Mouse (Mus musculus) testis, postnatal 14 days (tissue): Measurements from ENCODE around the gene Dars2.
A peak's percentile ranks its signal among the peaks of the same experiment; 100 is the strongest.

Source experiments
- DNase-seq: peaks from one replicate; pipeline ENCODE4 v3.0.0; 2021; ENCODE audit warnings: low spot score

The Dars2 gene

DNA sequence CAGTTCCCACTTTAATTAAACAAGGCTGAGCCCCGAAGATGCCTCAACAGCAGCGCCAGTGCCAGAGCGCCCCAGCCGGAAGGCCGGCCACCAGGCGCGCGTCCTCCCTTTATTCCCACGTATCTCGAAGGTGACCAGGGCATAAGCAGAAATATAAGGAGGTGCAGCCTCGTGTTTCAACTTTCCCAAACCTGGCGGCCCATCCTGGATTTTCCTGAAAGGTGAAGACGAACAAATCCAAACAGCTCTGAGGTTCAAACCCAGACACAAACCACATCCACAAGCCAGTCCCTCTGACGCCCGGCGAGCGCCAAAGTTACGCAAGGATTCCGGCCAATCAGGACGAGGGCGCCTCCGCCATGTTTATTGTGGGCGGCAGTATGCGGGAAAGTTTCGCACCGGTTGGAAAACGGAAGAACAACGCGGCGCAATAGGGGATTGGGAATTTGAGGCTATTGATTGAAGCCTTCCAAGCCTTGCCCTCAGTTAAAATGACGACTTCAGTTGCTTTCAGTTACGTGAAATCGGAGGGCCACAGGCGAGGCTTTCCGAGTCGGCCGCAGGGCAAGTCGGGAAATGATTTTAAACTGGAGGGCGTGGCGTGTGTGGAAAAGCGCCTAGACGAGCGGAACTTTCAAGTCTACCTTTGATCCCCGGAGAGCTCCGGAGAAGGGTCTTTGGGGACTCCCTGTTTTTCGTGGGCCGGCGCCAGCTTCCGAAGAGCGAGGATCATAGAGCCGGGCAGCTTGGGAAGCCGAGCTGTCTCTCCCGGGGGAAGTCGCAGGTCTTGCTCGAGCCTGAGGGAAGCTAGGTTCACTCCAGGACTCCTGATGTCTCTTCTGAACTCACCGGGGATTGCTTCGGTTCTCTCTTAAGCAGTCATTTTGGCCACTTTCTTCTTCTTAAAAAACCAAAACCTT, at the start of gene Dars2, which contains the start of gene Cenpl:
Gene Dars2, minus strand, starts transcription at position 307 of the 920 bp plus-strand sequence.
Gene Cenpl, plus strand, starts transcription at position 362 of the 920 bp plus-strand sequence.
- peak; percentile 94 for DNase-seq

DNA sequence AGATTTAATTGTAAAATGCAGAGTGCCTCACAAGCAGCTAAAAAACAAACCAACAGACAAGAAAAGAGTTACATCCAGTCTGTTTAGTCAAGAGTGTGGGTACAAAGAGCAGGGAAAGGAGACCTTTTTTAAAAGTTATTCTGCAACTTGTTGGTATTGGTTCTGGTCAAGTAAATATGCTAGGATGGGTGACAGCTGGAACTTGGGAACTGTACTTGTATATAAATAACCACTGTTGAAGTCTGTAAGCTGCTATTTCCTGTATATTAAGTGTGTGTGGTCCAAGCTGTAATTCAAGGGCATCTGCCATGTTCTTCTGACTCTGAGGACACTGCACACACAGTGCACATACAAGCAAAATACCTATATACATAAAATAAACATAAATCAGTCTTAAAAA, 44.1 kb upstream of the Dars2 start:
- DNase-seq: no peak

DNA sequence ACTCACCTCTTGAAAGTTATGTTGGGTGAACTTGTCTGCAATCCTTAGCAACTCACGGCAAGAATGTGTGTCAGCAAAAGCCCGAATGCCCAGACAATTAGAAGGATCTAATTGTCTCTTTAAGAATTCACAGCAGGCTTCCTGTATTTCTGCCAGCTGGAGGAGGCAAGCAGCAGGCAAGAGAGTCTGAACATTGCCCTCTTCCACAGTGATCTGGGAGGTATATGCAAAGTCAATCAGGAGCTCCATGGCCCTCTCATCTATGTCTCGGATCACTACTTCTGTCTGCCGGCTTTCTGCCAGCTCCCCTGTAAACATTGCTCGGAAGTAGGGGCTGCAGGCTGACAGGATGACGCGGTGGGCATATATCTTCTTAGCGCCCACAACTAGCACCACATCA, 38.8 kb upstream of the Dars2 start:
- DNase-seq: no peak

DNA sequence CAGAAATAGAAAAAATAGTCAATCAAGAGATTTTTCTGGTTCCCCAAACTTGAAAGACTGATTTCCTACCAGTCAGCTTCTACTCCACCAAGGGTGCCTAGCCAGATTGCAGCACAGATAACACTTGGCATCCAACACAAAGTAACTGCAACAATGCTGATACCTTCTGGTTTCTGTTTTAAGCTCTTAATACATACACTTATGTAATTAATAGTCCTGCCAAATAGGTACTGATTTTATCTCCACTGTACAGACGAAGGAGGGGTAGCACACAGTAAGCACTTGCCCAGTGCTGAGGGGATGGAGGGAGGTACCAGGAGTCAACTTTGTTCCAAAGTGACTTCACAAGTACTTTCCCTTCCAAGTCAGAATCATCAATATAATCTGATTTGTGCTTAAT, 33.4 kb upstream of the Dars2 start:
- DNase-seq: no peak

DNA sequence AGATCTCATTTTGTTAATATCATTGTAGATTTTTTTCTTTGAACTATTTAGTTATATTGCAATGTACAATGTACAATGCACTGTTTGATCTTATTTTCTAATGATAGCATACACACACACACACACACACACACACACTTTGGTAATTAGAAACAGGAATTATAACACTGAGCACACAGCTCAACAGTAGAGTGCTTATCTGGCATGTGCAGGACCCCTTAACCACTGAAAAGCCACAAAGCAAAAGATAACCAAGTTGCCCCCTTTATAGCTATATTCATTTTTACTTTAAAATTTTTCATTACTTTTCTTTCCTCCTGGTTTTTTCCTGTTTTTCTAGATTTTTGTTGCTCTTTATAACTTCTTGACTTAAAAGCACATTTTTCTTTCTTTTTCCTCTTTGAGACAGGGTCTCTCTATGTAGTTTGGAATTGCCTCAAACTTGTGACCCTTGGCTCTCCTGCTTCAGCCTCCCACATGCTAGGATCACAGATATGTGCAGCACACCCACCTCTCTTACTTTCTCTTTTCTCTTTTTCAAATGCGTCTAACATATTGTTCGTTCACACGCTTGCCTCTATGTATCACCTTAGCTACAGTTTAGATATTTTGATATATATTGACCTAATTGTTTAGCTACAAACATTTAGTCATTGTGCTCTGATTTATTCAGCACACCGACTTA, 29.4 kb upstream of the Dars2 start:
- DNase-seq: no peak

DNA sequence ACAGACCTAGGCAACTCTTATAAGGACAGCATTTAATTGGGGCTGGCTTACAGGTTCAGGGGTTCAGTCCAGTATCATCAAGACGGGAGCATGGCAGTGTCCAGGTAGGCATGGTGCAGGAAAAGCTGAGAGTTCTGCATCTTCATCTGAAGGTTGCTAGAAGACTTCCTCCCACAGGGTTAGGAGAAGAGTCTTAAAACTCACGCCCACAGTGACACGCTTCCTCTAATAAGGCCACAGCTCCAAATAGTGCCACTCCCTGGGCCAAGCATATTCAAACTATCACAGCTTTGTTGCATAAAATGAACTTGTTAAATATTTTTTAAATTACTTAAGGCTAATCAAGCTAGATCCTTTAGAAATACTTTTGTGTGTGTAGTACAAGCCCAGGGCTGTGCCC, 6.8 kb upstream of the Dars2 start:
- DNase-seq: no peak

DNA sequence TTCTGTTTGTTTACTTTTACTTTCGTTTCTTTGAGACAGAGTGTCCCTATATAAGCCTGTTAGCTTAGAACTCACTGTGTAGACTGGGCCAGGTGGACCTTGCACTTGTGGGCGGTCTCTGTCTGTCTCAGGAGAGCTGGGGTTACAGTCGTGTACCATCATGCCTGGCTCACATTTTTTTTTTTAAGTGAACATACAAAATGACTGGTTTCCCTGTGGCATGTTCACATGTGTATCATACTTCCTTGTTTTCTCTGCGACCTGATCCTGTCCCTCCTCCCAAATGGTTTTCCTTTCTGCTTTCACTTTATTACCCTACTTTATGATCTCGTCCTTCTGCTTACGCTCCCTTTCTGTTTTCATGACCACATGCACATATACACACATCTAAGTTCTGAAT, 5.8 kb upstream of the Dars2 start:
- DNase-seq: no peak

DNA sequence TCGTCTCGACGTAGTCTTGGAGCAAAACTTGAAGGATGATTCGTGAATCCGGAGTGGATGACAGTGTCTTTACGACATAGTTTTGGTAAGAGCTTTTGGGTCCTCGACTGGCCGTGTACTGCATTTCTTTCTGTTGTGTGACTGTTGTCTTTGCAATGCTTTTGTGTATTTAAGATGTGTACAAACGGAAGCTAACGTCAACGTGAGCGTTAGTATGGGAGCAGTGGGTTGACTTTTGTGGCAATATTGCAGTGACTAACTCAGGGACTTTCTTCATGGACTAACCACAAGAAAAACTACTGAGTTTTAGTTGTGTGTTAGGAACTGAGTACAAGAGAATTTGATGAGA, 788 bp upstream of the Dars2 start:
- DNase-seq: no peak

DNA sequence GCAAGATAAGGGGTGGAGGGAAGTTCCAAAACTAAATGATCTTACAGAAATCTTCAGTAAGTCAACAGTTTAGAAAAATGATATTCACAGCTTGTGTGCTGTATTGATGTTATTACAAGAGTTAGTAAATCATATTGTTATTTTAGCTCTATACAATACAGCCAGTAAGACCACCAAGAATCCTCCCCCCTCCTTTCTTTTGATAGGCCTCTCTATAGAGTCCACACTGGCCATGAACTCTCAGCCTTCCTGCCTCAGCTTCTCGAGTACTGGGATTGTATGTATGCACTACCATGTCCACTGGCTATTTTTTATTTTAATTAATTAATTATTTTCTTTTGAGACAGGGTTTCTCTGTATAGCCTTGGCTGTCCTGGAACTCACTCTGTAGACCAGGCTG, 7.1 kb downstream of the Dars2 start:
- DNase-seq: no peak

DNA sequence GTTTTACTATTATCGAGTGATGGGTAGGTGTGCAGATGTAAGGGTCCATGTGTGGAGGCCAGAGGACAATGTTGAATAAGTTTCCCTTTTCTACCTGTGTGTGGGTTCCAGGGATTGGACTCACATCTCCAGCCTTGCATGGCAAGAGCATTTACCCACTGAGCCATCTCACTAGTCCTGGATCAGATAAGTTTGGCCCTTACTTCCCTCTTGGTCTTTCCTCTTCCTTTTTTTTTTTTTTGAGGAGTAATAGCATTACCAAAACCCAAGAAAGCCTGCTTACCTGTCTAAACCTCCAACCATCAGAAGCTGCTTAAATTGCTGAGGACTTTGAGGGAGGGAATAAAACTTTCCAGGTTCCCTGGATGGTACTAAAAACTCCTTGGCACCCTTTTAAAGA, 13.3 kb downstream of the Dars2 start:
- DNase-seq: no peak

DNA sequence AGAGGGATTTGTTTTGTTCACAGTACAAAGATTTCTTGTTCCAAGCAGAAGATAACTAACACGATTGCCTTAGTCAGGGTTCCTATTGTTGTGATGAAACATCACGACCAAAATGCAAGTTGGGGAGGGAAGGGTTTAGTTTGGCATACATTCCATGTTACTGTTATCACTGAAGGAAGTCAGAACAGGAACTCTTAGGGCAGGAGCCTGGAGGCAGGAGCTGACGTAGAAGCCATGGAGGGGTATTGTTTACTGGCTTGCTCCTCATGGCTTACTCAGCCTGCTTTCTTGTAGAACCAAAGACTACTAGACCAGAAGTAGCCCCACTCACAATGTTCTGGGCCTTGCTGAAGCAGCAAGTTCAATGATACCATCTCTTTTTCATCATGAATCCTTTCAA, 23.5 kb downstream of the Dars2 start:
- DNase-seq: no peak

DNA sequence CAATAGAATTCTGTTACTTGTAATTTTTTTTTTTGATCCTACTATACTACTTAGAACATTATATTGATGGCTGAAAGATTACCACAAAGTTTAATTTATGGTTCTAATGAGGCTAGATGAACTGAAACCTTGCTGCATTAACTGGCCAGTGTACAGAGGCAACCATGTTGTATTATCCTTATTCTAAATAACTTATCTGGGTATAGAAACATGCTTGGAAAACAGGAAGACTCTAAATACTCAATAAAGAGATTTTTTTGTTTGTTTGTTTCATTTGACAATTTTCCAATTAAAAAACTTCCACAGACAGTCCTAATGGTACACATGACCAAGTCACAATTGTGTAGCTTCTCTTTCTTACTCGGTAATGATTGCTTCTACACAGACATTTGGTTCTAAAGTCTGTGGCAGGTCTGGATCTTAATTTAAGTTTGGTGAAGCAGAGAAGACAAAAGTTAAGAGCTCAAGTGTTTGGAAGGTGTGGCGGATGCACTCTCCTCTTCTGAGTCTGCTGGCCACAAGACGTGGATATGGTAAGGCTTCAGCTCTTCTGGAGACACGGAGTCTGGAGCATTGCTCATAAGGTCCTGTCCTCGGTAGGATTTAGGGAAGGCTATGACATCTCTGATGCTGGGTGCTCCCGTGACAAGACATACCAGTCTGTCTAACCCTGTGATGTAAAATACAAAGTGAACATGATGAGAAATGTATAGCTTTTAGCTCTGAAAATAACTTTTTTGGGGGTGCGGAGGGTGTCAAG, 29.0 kb downstream of the Dars2 start:
- no peak for DNase-seq

DNA sequence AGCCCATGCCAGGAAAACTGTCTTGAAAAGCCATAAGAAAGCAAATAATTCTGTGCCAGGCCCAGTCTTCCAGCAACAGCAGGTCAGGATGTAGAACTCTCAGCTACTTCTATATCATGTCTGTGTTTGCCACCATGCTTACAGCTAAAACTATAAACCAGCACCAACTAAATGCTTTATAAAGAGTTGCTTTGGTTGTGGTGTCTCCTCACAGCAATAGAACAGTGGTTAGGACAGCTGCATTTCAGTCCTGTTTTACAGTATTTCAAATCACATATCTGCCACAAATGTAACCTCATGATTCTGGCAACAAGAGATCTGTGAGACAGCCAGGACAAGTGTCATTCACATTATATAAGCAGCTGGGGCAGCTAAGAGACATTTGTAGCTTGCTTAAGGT, 29.6 kb downstream of the Dars2 start:
- no peak for DNase-seq

DNA sequence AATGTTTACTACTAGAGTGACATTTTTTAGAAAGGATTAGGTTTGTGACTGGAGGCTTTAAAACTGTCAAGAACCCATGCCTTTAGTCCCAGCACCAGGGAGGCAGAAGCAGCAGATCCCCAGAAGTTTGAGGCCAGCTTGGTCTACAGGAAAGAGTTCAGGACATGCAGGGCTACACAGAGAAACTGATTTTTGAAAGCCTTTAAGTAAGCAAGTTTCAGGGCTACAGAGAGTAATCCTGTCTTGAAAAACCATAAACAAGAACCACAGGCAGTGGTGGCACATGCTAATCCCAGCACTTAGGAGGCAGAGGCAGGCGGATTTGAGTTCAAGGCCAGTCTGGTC, 30.1 kb downstream of the Dars2 start:
- no peak for DNase-seq

DNA sequence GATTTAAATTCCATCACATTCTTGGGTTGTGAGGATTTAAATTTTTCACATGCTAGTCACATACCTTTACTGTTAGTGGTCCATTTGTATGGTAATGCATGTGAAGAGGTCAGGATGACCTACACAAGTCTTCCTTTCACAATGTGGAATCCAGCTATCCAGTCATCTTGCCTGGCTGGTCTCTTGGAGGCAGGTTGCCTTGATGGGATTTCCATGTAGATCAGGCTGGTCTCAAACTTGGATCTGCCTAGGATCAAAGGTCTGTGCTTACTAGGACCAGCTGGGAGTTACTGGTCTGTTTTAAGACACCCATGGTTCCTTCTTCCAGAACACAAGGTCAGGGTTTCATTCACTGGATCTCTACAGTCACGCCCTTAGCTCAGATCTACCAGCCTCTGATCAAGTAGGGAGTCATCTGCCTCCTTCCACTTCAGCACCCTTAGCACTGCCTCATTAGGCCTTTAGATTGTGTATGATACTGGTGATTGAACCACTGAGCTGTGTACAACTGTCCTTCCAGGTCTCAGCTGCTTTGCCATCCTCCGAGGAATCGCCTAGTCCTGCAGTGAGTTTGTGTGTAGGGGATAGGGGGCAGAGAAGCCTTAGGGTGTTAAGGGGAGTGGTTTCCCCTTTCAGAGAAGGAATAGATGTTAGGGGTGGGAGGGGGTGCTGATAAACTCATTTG, 30.6 kb downstream of the Dars2 start:
- DNase-seq: no peak

DNA sequence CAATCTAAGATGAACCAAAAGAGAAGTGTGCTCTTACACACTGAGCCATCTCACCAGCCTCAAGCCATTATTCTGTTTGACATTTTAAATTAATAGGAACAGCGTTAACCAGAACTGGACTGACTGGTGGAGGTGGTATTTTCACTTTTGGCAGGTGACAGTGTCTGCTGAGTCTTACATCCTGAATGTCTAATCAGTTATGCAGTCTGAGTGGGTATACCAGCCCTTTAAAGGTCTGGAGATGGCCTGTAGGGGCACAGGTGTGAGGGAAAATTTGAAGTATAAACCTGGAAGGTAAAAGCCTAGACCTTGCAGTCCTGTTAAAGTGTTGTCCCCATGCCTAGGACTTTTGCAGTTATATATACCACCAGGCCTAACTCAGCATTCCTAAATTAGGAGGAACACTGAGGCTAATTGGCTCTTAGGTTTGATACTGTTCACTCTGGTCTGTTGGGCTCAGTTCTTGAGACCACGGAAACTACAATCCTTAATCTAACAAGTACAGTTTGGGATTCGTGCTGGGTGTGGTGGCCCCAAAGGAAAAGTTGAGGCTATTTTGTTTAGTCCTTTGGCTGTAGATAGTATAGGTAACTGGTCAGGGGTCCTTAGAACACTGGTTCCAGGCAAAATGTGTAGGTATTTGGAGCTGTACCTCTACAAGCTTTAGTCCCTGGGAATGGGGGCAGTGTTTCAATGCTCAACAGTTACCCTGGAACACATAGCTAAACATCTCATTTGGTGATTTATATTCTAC, 31.3 kb downstream of the Dars2 start:
- DNase-seq: no peak

DNA sequence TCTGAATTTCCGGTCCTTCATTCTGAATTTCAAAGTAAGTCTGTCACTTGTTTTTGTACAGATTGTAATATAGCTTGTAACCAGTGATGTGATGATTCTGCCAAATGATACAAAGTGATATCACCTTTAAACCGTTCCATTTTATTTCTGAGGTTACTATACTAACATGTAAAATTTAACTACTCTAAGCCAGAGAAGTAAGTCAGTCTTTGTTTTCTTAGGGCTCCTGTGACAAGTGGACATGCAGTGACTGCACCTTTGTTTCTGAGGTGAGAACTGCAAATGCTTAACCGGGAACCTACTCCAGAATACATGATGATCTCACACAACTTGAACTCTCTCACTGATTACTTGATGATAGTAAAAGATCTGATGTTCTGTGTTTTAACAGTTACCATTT, 32.5 kb downstream of the Dars2 start:
- no peak for DNase-seq

DNA sequence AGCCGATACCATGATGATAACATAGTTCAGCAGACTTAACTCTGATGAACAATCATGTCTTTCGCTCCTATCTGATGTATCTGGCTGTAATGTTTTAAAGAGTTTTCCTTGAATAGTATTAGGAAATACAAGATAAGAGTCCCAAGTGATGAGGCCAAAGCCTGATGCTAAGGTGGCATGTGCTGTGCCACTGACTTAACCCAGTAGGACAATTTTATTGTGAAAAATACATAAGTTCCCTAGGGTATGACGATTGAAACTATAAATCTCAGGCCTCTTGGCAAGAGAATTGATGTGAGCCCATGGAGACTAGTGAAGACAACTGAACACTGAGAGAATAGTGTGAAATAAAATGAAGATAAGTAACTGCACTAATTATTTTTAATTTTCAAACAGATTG, 32.9 kb downstream of the Dars2 start:
- no peak for DNase-seq

DNA sequence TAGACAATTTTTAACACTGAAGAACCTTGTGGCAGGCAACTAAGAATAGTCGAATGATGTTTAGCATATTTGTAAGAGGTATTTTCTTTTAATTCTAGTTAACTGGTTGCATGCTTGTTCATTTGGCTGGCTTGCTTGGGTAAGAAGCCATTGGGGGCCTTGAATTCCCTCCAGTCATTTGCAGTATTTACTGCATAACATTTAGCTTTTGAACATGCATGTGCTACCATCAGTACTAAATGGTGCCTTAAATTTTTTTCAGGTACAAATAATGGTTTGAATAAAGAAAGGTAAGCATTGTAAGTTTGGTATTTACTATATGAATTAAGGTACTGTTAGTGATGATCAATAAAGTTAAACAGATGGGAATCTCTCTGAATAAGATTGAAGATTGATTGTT, 33.4 kb downstream of the Dars2 start:
- DNase-seq: no peak

DNA sequence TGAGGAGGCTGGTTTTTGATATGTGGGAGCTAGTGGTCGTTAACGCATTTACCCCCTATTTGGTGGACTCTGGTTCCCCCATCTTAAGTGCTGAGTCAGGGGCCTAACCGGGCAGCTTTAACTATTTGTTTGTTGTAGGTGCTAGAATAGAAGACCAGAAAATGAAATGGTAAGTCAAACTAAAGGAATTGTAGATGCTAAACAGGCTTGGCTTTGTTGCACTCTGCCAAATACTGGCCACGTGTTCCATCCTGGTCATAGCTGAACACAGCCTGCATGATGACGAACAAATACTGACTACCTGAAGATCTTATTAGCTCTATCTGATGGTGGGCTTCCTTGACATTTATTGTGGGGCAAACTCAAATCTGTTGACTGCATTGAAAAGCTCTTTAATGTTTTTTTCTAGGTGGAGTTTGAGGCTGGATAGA, 34.0 kb downstream of the Dars2 start:
- no peak for DNase-seq

DNA sequence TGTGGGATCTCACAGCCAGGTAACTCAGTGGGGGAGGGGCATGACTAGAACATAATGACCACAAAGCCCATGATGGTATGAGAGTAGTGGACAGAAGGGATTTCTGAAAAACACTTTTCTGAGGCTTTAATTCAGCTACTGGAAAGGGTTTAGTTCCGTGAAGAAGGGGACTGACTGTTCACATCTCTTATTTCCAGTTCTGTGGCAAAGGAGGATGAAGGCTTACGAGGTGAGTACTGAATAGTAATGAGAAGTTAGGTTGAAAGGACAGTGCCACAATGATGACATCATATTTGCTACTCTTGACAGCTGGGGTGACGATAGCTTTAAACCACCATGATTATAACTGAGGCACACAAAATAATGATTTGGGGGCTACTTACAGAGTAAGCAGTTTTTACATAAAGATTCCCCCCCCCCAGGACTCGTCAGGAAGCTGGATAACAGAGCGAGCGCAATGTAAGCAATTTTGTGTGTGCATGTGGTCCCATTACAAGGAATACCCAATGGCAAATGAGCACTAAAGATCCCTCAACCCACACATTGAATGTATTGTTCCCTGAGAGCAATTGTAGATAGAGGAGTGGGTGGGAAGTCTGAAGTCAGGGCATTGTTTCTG, 34.6 kb downstream of the Dars2 start:
- DNase-seq: peak; percentile 24
